Mouse (Mus musculus) heart, embryonic 14.5 days (tissue): Measurements from ENCODE around the gene Med13l. TPM values are rescaled to one million over a fixed set of nuclear protein-coding genes. Genes with fewer than 3 reads are reported as not detected.

ENCODE experiments used
- ATAC-seq: fragments of 200-750 bp; cut with Nextera tagmentation; 2 replicates; pipeline ENCODE4 v1.8.0; 2017; ENCODE audit warnings: low read depth, moderate TSS enrichment; ENCODE audit not compliant: insufficient number of reproducible peaks, insufficient read depth, low FRiP score
- H3K27ac ChIP-seq, 2 experiments: fragments of 200-500 bp in 1 of 2; fragments of 300-500 bp in 1 of 2; sonication (generic) in 1 of 2; replicated peaks in 1 of 2; 2 replicates each; pipeline ENCODE4 v1.5.1; 2012 to 2014; ENCODE audit warnings: low read depth in 2 of 2, low read length in 2 of 2, control low read depth in 1 of 2, mild to moderate bottlenecking in 1 of 2, mixed read lengths in 1 of 2; ENCODE audit not compliant: control insufficient read depth in 1 of 2, insufficient read depth in 1 of 2
- H3K27me3 ChIP-seq: fragments of 300-500 bp; sonication (generic); 2 replicates; pipeline ENCODE4 v1.6.1; 2014; ENCODE audit warnings: mild to moderate bottlenecking, low read length, control low read depth; ENCODE audit not compliant: control insufficient read depth, insufficient read depth
- H3K36me3 ChIP-seq: fragments of 300-500 bp; sonication (generic); 2 replicates; pipeline ENCODE4 v1.6.1; 2014; ENCODE audit warnings: mild to moderate bottlenecking, control low read depth, low read length, mixed read lengths; ENCODE audit not compliant: control insufficient read depth, insufficient read depth
- H3K4me1 ChIP-seq, 2 experiments: fragments of 200-500 bp in 1 of 2; fragments of 300-500 bp in 1 of 2; sonication (generic) in 1 of 2; 2 replicates each; pipeline ENCODE4 v1.6.1; 2012 to 2014; ENCODE audit warnings: low read length in 2 of 2, control low read depth in 1 of 2, mixed read lengths in 1 of 2; ENCODE audit not compliant: control insufficient read depth in 2 of 2, insufficient read depth in 2 of 2
- H3K4me2 ChIP-seq: fragments of 300-500 bp; sonication (generic); 2 replicates; pipeline ENCODE4 v1.6.1; 2014; ENCODE audit warnings: mild to moderate bottlenecking, low read length
- H3K4me3 ChIP-seq, 2 experiments: fragments of 200-500 bp in 1 of 2; fragments of 300-500 bp in 1 of 2; sonication (generic) in 1 of 2; 2 replicates each; pipeline ENCODE4 v1.5.1; 2012 to 2014; ENCODE audit warnings: low read length in 2 of 2, mild to moderate bottlenecking in 2 of 2, control low read depth in 1 of 2, low read depth in 1 of 2, moderate library complexity in 1 of 2; ENCODE audit not compliant: control insufficient read depth in 1 of 2, insufficient read depth in 1 of 2
- H3K9ac ChIP-seq: fragments of 300-500 bp; sonication (generic); 2 replicates; pipeline ENCODE4 v1.6.1; 2014; ENCODE audit warnings: mild to moderate bottlenecking, low read length
- H3K9me3 ChIP-seq: fragments of 300-500 bp; sonication (generic); 2 replicates; pipeline ENCODE4 v1.6.1; 2016; ENCODE audit warnings: low read length, control low read depth; ENCODE audit not compliant: control insufficient read depth
- WGBS: fragments of 180-500 bp; shearing (Covaris S2); extraction: QIAGEN DNeasy Blood & Tissue Kit; methylation state at CpG from one replicate; pipeline ENCODE4 v1.1.7; 2014; 5-methylcytosine and 5-hydroxymethylcytosine counted together
- polyA plus RNA-seq: library from polyadenylated mRNA; unstranded; fragments of >200 nt; fragmentation: Nextera tagmentation; extraction: Ambion mirVana; gene quantifications from 2 replicates; pipeline ENCODE4 v1.2.1, GENCODE M21; 2014

Gene Med13l
- polyA plus RNA-seq, 1 experiment from 2014 or later, result 9.0 TPM

DNA sequence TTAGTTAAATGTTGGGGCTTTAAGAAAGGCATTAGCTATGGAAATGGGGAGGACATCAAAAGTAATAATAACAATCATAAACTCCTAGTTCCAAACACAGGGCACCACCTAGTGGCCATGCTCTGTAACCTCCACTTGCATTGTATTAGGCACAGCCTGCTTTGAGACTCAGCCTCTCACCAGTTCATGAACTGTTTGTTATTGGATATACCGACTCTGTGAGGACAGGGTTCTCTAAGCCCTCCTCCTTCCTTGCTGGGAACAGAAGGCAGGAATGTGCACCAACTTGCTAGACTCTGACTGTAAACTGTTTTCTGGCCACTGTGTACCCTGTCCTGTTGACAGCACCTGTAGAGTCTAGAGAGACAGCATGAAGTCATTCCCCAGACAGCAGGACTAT is 177.1 kb downstream of the Med13l start:
- 29% methylated on average over 1 of the region's 1 CpGs for WGBS
- H3K4me3 ChIP-seq, result no peak overlapping the region
- H3K4me2 ChIP-seq, result no peak overlapping the region
- peaks cover 85% of the 10 kb centered on the region for H3K36me3 ChIP-seq
- H3K27ac ChIP-seq, result no peak overlapping the region
- no peaks in the 10 kb centered on the region for H3K4me1 ChIP-seq
- no peak for ATAC-seq
- H3K27me3 ChIP-seq, result no peaks in the 10 kb centered on the region
- H3K9ac ChIP-seq, result no peak overlapping the region
- H3K9me3 ChIP-seq, result peaks cover 4% of the 10 kb centered on the region; the same call in 1 of the 2 replicates

DNA sequence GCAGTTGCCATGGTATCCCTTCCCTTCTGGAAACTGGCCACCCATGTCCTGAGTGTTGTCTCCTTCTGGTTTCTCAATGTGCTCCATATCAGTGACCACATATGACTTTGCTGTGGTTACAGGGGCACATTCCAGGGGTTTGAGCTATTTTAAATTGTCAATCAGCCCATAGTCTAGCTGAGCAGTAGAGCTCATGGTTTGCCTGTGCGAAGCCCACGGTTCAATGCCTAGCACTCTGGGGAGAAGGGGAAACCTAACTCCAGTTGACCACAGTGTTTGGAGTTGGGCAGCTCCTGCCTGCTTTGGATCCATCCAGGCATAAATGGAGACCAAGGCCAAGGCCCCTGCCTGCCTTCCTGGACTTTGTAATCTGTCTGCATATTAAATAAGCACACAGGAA is 182.6 kb downstream of the Med13l start:
- no peaks in the 10 kb centered on the region for H3K27me3 ChIP-seq
- no peak overlapping the region for H3K9ac ChIP-seq
- peaks cover 4% of the 10 kb centered on the region; the same call in 1 of the 2 replicates for H3K9me3 ChIP-seq
- no peak overlapping the region for H3K4me2 ChIP-seq
- no peak overlapping the region for H3K27ac ChIP-seq
- ATAC-seq, result no peak
- no peak overlapping the region for H3K4me3 ChIP-seq
- no peaks in the 10 kb centered on the region for H3K4me1 ChIP-seq
- 73% methylated on average over 2 of the region's 2 CpGs for WGBS
- peaks cover 96% of the 10 kb centered on the region for H3K36me3 ChIP-seq

DNA sequence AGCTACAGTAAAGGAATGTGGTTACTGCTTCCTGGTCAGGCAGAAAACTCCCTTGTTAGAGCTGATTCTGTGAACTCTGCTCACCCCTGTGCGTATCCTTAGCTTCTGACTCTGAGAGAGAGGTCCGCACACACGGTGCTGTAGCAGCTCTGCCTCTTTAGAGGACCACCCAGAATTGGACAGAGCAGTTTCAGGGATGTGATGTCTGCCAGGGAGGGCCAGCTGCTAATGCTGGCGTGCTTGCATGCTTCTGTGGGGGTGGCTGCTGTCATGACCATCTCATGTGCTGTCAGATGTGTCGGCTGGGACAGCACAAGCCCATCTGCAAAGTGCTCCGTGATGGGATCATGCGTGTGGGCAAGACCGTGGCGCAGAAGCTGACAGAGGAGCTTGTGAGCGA is 186.5 kb downstream of the Med13l start:
- H3K27me3 ChIP-seq, result no peaks in the 10 kb centered on the region
- WGBS, result 85% methylated on average over 10 of the region's 10 CpGs
- no peaks in the 10 kb centered on the region for H3K9me3 ChIP-seq
- no peaks in the 10 kb centered on the region for H3K4me1 ChIP-seq
- peaks cover 96% of the 10 kb centered on the region for H3K36me3 ChIP-seq
- no peak overlapping the region for H3K27ac ChIP-seq
- ATAC-seq, result no peak
- H3K4me2 ChIP-seq, result no peak overlapping the region
- no peak overlapping the region for H3K9ac ChIP-seq
- no peak overlapping the region for H3K4me3 ChIP-seq

DNA sequence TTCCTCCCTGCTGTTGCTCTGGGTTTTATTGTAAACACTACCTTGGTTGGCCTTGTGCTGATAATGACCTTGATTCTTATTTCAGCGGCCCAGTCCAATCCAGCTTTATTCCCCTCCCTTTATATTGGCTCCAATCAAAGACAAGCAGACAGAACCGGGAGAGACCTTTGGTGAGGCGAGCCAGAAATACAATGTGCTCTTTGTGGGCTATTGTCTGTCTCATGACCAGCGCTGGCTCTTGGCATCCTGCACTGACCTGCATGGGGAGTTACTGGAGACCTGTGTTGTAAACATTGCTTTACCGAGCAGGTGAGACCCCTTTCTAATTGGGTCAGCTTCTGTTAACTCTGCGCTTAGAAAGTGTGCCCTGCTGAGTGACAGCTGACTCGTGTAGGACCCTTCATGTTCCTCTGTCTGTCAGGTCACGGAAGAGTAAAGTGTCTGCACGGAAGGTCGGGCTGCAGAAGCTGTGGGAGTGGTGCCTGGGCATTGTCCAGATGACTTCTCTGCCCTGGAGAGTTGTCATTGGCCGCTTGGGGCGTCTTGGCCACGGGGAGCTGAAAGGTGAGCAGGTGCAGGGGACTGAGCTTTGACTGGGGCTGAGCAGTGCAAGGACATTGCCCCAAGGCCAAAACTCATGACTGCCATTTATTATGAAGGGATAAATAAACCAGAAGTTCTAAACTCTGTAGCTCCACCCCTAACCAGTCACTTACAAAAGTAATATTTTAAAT is 191.1 kb downstream of the Med13l start:
- Histone ChIP-seq H3K4me2 (no peak overlapping the region), H3K4me3 (no peak overlapping the region), H3K4me1 (0 out of 4 replicates have a peak, but pooled peaks cover 0 to 5% of the 10 kb centered on the region in 2 experiments), H3K9ac (no peak overlapping the region), H3K27me3 (no peaks in the 10 kb centered on the region), H3K36me3 (peaks cover 98% of the 10 kb centered on the region), H3K27ac (no peak overlapping the region), H3K9me3 (no peaks in the 10 kb centered on the region)
- no peak for ATAC-seq
- 71% methylated on average over 13 of the region's 13 CpGs for WGBS

DNA sequence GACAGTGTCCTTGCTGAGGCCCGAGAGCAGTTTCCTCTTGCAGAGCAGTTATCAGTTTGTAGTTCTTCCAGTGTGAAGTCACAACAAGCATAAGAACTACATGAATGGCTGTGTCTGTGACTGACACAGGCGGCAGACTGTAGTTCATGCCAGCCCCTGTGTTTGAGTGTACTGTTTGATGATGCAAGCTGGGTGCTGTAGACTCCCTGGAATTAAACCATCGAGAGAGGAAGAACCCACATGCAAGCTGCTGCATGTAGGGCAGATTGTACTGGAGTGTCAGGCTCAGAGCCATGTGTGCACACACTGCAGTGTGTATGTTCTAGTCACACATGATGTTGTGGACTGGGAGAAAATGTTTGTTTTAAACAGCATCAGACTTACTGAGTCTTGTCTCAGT is 192.4 kb downstream of the Med13l start:
- Histone ChIP-seq H3K27me3 (no peaks in the 10 kb centered on the region), H3K4me2 (no peak overlapping the region), H3K36me3 (peaks cover 98% of the 10 kb centered on the region), H3K9ac (no peak overlapping the region), H3K9me3 (no peaks in the 10 kb centered on the region), H3K4me3 (no peak overlapping the region), H3K27ac (no peak overlapping the region), H3K4me1 (peaks cover 5 to 10% of the 10 kb centered on the region in 2 experiments; a peak in 3 of 4 replicates)
- WGBS, result 64% methylated on average over 3 of the region's 3 CpGs
- no peak for ATAC-seq

DNA sequence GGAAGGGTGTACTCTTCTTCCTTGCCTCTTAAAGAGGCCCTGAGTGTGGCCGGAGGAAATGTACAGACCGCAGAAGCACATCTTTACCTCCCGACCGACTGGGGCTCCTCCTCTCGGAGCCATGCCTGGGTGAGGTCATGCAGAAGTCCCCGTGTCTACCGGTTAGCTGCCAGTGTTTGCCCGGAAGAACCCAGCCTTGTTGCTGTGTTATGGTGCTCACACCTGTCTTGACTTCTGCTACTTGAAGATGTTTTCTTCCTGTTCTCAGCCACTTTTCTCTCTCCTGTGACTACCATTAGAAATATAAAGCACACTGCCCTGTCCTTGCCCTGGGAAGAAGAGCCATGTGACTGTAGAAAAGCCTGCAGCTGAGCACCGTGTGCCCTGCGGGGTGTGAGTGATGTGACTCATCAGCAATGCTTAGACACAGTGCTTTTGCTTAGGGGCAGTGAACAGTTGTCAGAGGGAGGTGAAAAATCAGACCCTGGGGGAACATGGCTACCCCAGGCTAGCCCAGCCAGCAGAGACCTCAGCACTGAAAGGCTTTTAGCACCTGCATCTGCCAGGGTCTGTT is 193.1 kb downstream of the Med13l start:
- H3K27me3 ChIP-seq, result no peaks in the 10 kb centered on the region
- peaks cover 98% of the 10 kb centered on the region for H3K36me3 ChIP-seq
- no peak for ATAC-seq
- 64% methylated on average over 10 of the region's 10 CpGs for WGBS
- no peak overlapping the region for H3K4me2 ChIP-seq
- peaks cover 7 to 11% of the 10 kb centered on the region in 2 experiments; a peak in 3 of 4 replicates for H3K4me1 ChIP-seq
- H3K9ac ChIP-seq, result no peak overlapping the region
- no peak overlapping the region for H3K4me3 ChIP-seq
- H3K27ac ChIP-seq, result no peak overlapping the region
- no peaks in the 10 kb centered on the region for H3K9me3 ChIP-seq

DNA sequence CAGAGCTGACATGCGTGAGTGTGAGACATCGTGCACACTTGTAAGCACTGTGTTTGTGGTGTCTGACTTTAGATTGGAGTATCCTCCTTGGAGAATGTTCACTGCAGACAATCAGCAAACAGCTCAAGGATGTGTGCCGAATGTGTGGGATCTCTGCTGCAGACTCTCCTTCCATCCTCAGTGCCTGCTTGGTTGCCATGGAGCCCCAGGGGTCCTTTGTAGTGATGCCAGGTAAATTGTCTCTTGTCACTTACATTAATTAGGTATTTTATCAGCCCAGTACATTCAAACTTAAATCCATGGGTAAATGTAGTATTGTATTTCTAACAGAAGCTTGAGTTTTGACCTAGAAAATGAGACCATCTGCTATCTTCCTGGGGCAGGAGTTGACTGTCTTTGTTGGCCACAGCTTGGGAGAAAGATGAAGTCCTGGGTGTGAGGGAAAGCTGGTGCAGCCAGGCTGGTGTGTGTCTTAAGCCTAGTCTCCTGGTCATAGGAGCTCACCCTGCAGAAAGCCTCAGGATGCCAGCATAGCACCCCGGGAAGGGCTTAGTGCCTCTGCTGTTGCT is 193.8 kb downstream of the Med13l start:
- WGBS, result 88% methylated on average over 4 of the region's 4 CpGs
- no peak for ATAC-seq

More for the DNA sequence above, 193.8 kb downstream of the Med13l start:
- Histone ChIP-seq H3K27ac (no peak overlapping the region), H3K27me3 (no peaks in the 10 kb centered on the region), H3K9me3 (no peaks in the 10 kb centered on the region), H3K4me3 (no peak overlapping the region), H3K4me2 (no peak overlapping the region), H3K9ac (no peak overlapping the region), H3K4me1 (peaks cover 7 to 11% of the 10 kb centered on the region in 2 experiments; a peak in 3 of 4 replicates), H3K36me3 (peaks cover 98% of the 10 kb centered on the region)
